Mouse (Mus musculus) neural tube, embryonic 13.5 days (tissue): ENCODE data around the gene Dgkb. TPM values are rescaled to one million over a fixed set of nuclear protein-coding genes. Genes with fewer than 3 reads are reported as not detected.
A peak's percentile ranks its signal among the peaks of the same experiment; 100 is the strongest.

Experiments used
- ATAC-seq: fragments of 200-750 bp; cut with Nextera tagmentation; 2 replicates; pipeline ENCODE4 v1.8.0; 2017; ENCODE audit warnings: low read depth, mild to moderate bottlenecking, moderate TSS enrichment, moderate library complexity
- H3K27ac ChIP-seq: fragments of 300-500 bp; sonication (generic); replicated peaks from 2 replicates; pipeline ENCODE4 v1.5.1; 2015; ENCODE audit warnings: moderate library complexity, mild to moderate bottlenecking, inconsistent platforms
- H3K27me3 ChIP-seq: fragments of 300-500 bp; sonication (generic); 2 replicates; pipeline ENCODE4 v1.6.1; 2015; ENCODE audit warnings: mild to moderate bottlenecking, inconsistent platforms
- H3K36me3 ChIP-seq: fragments of 300-500 bp; sonication (generic); 2 replicates; pipeline ENCODE4 v1.6.1; 2015; ENCODE audit warnings: mild to moderate bottlenecking, inconsistent platforms
- H3K4me1 ChIP-seq: fragments of 300-500 bp; sonication (generic); replicated peaks from 2 replicates; pipeline ENCODE4 v1.6.1; 2015; ENCODE audit warnings: inconsistent platforms
- H3K4me2 ChIP-seq: fragments of 300-500 bp; sonication (generic); 2 replicates; pipeline ENCODE4 v1.6.1; 2015; ENCODE audit warnings: inconsistent platforms, mild to moderate bottlenecking, moderate library complexity
- H3K4me3 ChIP-seq: fragments of 300-500 bp; sonication (generic); 2 replicates; pipeline ENCODE4 v1.5.1; 2015; ENCODE audit warnings: mild to moderate bottlenecking, inconsistent platforms
- H3K9ac ChIP-seq: fragments of 300-500 bp; sonication (generic); 2 replicates; pipeline ENCODE4 v1.6.1; 2015; ENCODE audit warnings: moderate library complexity, mild to moderate bottlenecking, inconsistent platforms
- H3K9me3 ChIP-seq: fragments of 300-500 bp; sonication (generic); 2 replicates; pipeline ENCODE4 v1.6.1; 2016; ENCODE audit warnings: inconsistent platforms
- WGBS: fragments of 180-500 bp; shearing (Covaris S2); methylation state at CpG from one replicate; pipeline ENCODE4 v1.1.7; 2015; 5-methylcytosine and 5-hydroxymethylcytosine counted together
- polyA plus RNA-seq: library from polyadenylated mRNA; unstranded; fragments of >200 nt; fragmentation: Nextera tagmentation; extraction: Ambion mirVana; gene quantifications from 2 replicates; pipeline ENCODE4 v1.2.1, GENCODE M21; 2015

Gene Dgkb
- 5.0 and 5.1 TPM in 2 replicates for polyA plus RNA-seq

- 49% methylated on average over 3 of the region's 3 CpGs for WGBS
- Histone ChIP-seq H3K4me3 (no peak within 1 kb of the TSS), H3K9me3 (no peaks in the 10 kb centered on the region), H3K27me3 (no peaks in the 10 kb centered on the region), H3K9ac (no peak within 1 kb of the TSS), H3K36me3 (no peaks in the 10 kb centered on the region), H3K4me2 (no peak within 1 kb of the TSS), H3K4me1 (no peaks in the 10 kb centered on the region), H3K27ac (no peak within 1 kb of the TSS)
- no peak for ATAC-seq
Observed at GRCm38 (mm10) chr12:37817426-37817825, at the start of gene Dgkb. Gene Dgkb, plus strand, starts transcription at chr12:37817726.

- no peak overlapping the region for H3K9ac ChIP-seq
- no peaks in the 10 kb centered on the region for H3K36me3 ChIP-seq
- H3K27me3 ChIP-seq: no peaks in the 10 kb centered on the region
- ATAC-seq: no peak
- 83% methylated on average over 1 of the region's 1 CpGs for WGBS
- no peak overlapping the region for H3K27ac ChIP-seq
- peaks cover 10% of the 10 kb centered on the region for H3K4me1 ChIP-seq
- no peak overlapping the region for H3K4me3 ChIP-seq
- no peak overlapping the region for H3K4me2 ChIP-seq
- no peaks in the 10 kb centered on the region for H3K9me3 ChIP-seq
Observed at GRCm38 (mm10) chr12:37769844-37770243, 47.7 kb upstream of the Dgkb start.

- no peaks in the 10 kb centered on the region for H3K36me3 ChIP-seq
- 7% methylated on average over 8 of the region's 8 CpGs for WGBS
- H3K9ac ChIP-seq: peak overlapping the region; percentile 54
- ATAC-seq: peak; percentile 97
- peak overlapping the region; percentile 49 for H3K4me2 ChIP-seq
- no peaks in the 10 kb centered on the region for H3K9me3 ChIP-seq
- H3K4me3 ChIP-seq: peak overlapping the region; percentile 21
- H3K27ac ChIP-seq: peak overlapping the region; percentile 46; the same call in 1 of the 2 replicates
- peaks cover 10% of the 10 kb centered on the region for H3K4me1 ChIP-seq
- no peaks in the 10 kb centered on the region for H3K27me3 ChIP-seq
Observed at GRCm38 (mm10) chr12:37773681-37774357, 43.7 kb upstream of the Dgkb start.

- no peak overlapping the region for H3K4me3 ChIP-seq
- no peak overlapping the region for H3K4me2 ChIP-seq
- no peak overlapping the region for H3K9ac ChIP-seq
- H3K27ac ChIP-seq: no peak overlapping the region; the same call in 1 of the 2 replicates
- no peaks in the 10 kb centered on the region for H3K9me3 ChIP-seq
- peaks cover 10% of the 10 kb centered on the region for H3K4me1 ChIP-seq
- no peaks in the 10 kb centered on the region for H3K27me3 ChIP-seq
- 18% methylated on average over 2 of the region's 2 CpGs for whole genome bisulfite sequencing
- ATAC-seq: 0 out of 2 replicates have a peak, but pooled peaks have one; percentile 34
- no peaks in the 10 kb centered on the region for H3K36me3 ChIP-seq
Observed at GRCm38 (mm10) chr12:37774591-37774990, 42.9 kb upstream of the Dgkb start.

- ATAC-seq: no peak
- H3K36me3 ChIP-seq: no peaks in the 10 kb centered on the region
- H3K27ac ChIP-seq: no peak overlapping the region
- no peak overlapping the region for H3K9ac ChIP-seq
- H3K4me1 ChIP-seq: no peaks in the 10 kb centered on the region
- H3K9me3 ChIP-seq: no peaks in the 10 kb centered on the region
- H3K4me2 ChIP-seq: no peak overlapping the region
- no peak overlapping the region for H3K4me3 ChIP-seq
- no peaks in the 10 kb centered on the region for H3K27me3 ChIP-seq
- 93% methylated on average over 4 of the region's 4 CpGs for WGBS
Observed at GRCm38 (mm10) chr12:37796265-37796928, 21.1 kb upstream of the Dgkb start.

GRCm38 (mm10) chr12:37814122-37814521 lies 3.4 kb upstream of the Dgkb start:
- ATAC-seq: no peak
- no peaks in the 10 kb centered on the region for H3K36me3 ChIP-seq

GRCm38 (mm10) chr12:37821052-37821810 lies 3.7 kb downstream of the Dgkb start:
- Histone ChIP-seq H3K9ac (no peak overlapping the region), H3K4me1 (no peaks in the 10 kb centered on the region), H3K4me3 (no peak overlapping the region), H3K4me2 (no peak overlapping the region), H3K36me3 (no peaks in the 10 kb centered on the region), H3K27ac (no peak overlapping the region), H3K27me3 (no peaks in the 10 kb centered on the region), H3K9me3 (no peaks in the 10 kb centered on the region)
- 79% methylated on average over 8 of the region's 8 CpGs for WGBS
- ATAC-seq: no peak

More at GRCm38 (mm10) chr12:37814122-37814521, 3.4 kb upstream of the Dgkb start:
- no peak overlapping the region for H3K4me3 ChIP-seq
- no peaks in the 10 kb centered on the region for H3K27me3 ChIP-seq
- H3K4me1 ChIP-seq: no peaks in the 10 kb centered on the region
- no peaks in the 10 kb centered on the region for H3K9me3 ChIP-seq
- no peak overlapping the region for H3K4me2 ChIP-seq
- H3K9ac ChIP-seq: no peak overlapping the region
- no peak overlapping the region for H3K27ac ChIP-seq
- 86% methylated on average over 3 of the region's 3 CpGs for WGBS

- Histone ChIP-seq H3K36me3 (no peaks in the 10 kb centered on the region), H3K9ac (peak overlapping the region; percentile 70), H3K4me1 (peaks cover 19% of the 10 kb centered on the region), H3K4me2 (peak overlapping the region; percentile 96), H3K4me3 (peak overlapping the region; percentile 47), H3K27ac (peak overlapping the region; percentile 65), H3K9me3 (no peaks in the 10 kb centered on the region), H3K27me3 (0 out of 2 replicates have a peak, but pooled peaks cover 3% of the 10 kb centered on the region)
- peak; percentile 90 for ATAC-seq
- under 1% methylated on average over 24 of the region's 26 CpGs for WGBS
Observed at GRCm38 (mm10) chr12:37880042-37881017, 62.8 kb downstream of the Dgkb start.

GRCm38 (mm10) chr12:37881376-37881775 lies 63.9 kb downstream of the Dgkb start:
- peak overlapping the region; percentile 96 for H3K4me2 ChIP-seq
- no peaks in the 10 kb centered on the region for H3K36me3 ChIP-seq
- H3K4me1 ChIP-seq: peaks cover 19% of the 10 kb centered on the region
- H3K27me3 ChIP-seq: 0 out of 2 replicates have a peak, but pooled peaks cover 3% of the 10 kb centered on the region
- WGBS: 1% methylated on average over 10 of the region's 10 CpGs
- no peak for ATAC-seq
- H3K9ac ChIP-seq: peak overlapping the region; percentile 70
- no peaks in the 10 kb centered on the region for H3K9me3 ChIP-seq
- H3K4me3 ChIP-seq: peak overlapping the region; percentile 47
- no peak overlapping the region for H3K27ac ChIP-seq

- H3K4me3 ChIP-seq: no peak overlapping the region
- 0 out of 2 replicates have a peak, but pooled peaks cover 3% of the 10 kb centered on the region for H3K27me3 ChIP-seq
- no peaks in the 10 kb centered on the region for H3K36me3 ChIP-seq
- WGBS: 67% methylated on average over 1 of the region's 1 CpGs
- no peaks in the 10 kb centered on the region for H3K9me3 ChIP-seq
- ATAC-seq: no peak
- H3K27ac ChIP-seq: no peak overlapping the region
- H3K4me1 ChIP-seq: peaks cover 19% of the 10 kb centered on the region
- no peak overlapping the region for H3K4me2 ChIP-seq
- no peak overlapping the region for H3K9ac ChIP-seq
Observed at GRCm38 (mm10) chr12:37882796-37883195, 65.3 kb downstream of the Dgkb start.

- WGBS: 74% methylated on average over 4 of the region's 4 CpGs
Observed at GRCm38 (mm10) chr12:37883781-37884180, 66.3 kb downstream of the Dgkb start.

More at GRCm38 (mm10) chr12:37883781-37884180, 66.3 kb downstream of the Dgkb start:
- H3K27ac ChIP-seq: no peak overlapping the region
- H3K27me3 ChIP-seq: 0 out of 2 replicates have a peak, but pooled peaks cover 3% of the 10 kb centered on the region
- no peak for ATAC-seq
- peaks cover 19% of the 10 kb centered on the region for H3K4me1 ChIP-seq
- H3K9ac ChIP-seq: no peak overlapping the region
- H3K36me3 ChIP-seq: no peaks in the 10 kb centered on the region
- H3K9me3 ChIP-seq: no peaks in the 10 kb centered on the region
- no peak overlapping the region for H3K4me2 ChIP-seq
- no peak overlapping the region for H3K4me3 ChIP-seq
